Mouse (Mus musculus): Measurements from ENCODE around the gene Sla2. TPM values are rescaled to one million over a fixed set of nuclear protein-coding genes. Genes with fewer than 3 reads are reported as not detected.
"Not testable (repeated sequence)": the region's sequence is repeated elsewhere in the genome, so short reads cannot be mapped to it uniquely, and the experiment has no call there.

Gene Sla2
- total and polyA plus RNA-seq, 3 experiments = 1.1 to 3.8 (median 1.4) TPM

DNA sequence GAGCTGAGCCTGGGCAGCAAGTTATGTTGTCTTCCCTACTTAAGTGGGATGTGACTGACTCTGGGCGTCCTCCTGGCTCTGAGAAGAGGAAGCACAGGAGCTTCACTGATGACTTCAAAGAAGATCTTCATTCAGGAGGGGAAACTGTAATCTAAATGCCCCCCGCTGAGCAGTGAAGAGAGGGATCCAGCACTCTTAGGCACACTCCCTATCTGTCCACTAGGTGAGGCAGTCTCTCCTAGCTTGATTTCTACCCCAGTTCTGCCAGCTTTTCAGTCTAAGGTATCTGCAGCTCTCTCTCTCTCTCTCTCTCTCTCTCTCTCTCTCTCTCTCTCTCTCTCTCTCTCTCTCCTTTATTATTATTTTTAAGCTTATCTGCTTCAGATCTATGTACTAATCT is 16.4 kb upstream of the Sla2 start:
- Histone ChIP-seq H3K27ac (ENCODE audit: insufficient read depth, low read depth) (no peak overlapping the region), H3K79me2 (replicated peaks; ENCODE audit: control insufficient read depth, extremely low read depth, insufficient read depth, poor library complexity, severe bottlenecking) (no peaks in the 10 kb centered on the region), H3K27me3 (replicated peaks) (no peaks in the 10 kb centered on the region), H3K9ac (ENCODE audit: insufficient read depth, low read depth) (no peak overlapping the region), H3K4me1 (ENCODE audit: control insufficient read depth in 1 of 2, insufficient read depth in 2 of 2) (peaks cover 4 to 7% of the 10 kb centered on the region in 2 experiments; a peak in 3 of 4 replicates), H3K4me2 (ENCODE audit: insufficient read depth, low read depth, poor library complexity, severe bottlenecking) (no peak overlapping the region), H3K36me3 (replicated peaks in 1 of 2; ENCODE audit: control insufficient read depth in 1 of 2, insufficient read depth in 1 of 2, low read length in 1 of 2) (no peaks in the 10 kb centered on the region), H3K9me3 (replicated peaks; ENCODE audit: low read length) (no peaks in the 10 kb centered on the region), H3K4me3 (replicated peaks in 1 of 3; ENCODE audit: low read depth in 2 of 3, low read length in 2 of 3, poor library complexity in 1 of 3) (no peak overlapping the region)
- TF ChIP-seq RAD21 (IDR thresholded peaks at IDR 0.05; ENCODE audit: low read depth, low read length) (peak; percentile 51), MAFK (IDR thresholded peaks at IDR 0.05; ENCODE audit: insufficient replicate concordance, low read length) (no peak), SMC3 (IDR thresholded peaks at IDR 0.05; ENCODE audit: low read depth, low read length) (peak; percentile 57), CTCF (conservative IDR thresholded peaks at IDR 0.05 in 1 of 2, IDR thresholded peaks at IDR 0.05 in 1 of 2; ENCODE audit: low read depth in 2 of 2, low read length in 2 of 2) (peak; percentile 7 to 63; a peak in 2 of 4 replicates)
- no peak for DNase-seq (ENCODE audit: extremely low read depth)
- dilution Hi-C loops (cut with MboI; ENCODE audit: extremely low pct_ligation_motif_present, extremely low pct_unique_long_range_greater_than_20kb, low sequenced_read_pairs) = no loop called here
- in situ Hi-C loops (cut with MboI; ENCODE audit: low pct_ligation_motif_present, low pct_unique_long_range_greater_than_20kb, low sequenced_read_pairs) = no loop called here

DNA sequence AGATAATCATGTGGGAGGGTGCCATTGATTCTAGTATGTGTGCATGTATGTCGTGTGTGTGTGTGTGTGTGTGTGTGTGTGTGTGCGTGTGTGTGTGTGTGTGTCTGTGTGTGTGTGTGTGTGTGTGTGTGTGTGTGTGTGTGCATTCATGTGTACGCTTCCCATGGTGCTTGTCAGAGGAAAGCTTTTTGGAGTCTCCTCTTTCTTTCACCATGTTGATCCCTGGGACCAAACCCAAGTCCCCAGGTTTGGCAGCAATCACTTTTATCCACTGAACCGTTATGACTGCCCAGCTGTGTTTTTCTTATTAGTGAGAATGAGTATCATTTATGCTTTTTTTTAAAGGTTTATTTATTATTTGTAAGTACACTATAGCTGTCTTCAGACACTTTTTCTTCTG is 15.4 kb upstream of the Sla2 start:
- H3K36me3 ChIP-seq (replicated peaks in 1 of 2; ENCODE audit: control insufficient read depth in 1 of 2, insufficient read depth in 1 of 2, low read length in 1 of 2); H3K4me2 ChIP-seq (ENCODE audit: insufficient read depth, low read depth, poor library complexity, severe bottlenecking); H3K4me3 ChIP-seq (replicated peaks in 1 of 3; ENCODE audit: low read depth in 2 of 3, low read length in 2 of 3, poor library complexity in 1 of 3); H3K9me3 ChIP-seq (replicated peaks; ENCODE audit: low read length); H3K27ac ChIP-seq (ENCODE audit: insufficient read depth, low read depth); H3K9ac ChIP-seq (ENCODE audit: insufficient read depth, low read depth); H3K79me2 ChIP-seq (replicated peaks; ENCODE audit: control insufficient read depth, extremely low read depth, insufficient read depth, poor library complexity, severe bottlenecking); H3K27me3 ChIP-seq (replicated peaks); in situ Hi-C loops (cut with MboI; ENCODE audit: low pct_ligation_motif_present, low pct_unique_long_range_greater_than_20kb, low sequenced_read_pairs); dilution Hi-C loops (cut with MboI; ENCODE audit: extremely low pct_ligation_motif_present, extremely low pct_unique_long_range_greater_than_20kb, low sequenced_read_pairs); DNase-seq (ENCODE audit: extremely low read depth); H3K4me1 ChIP-seq (ENCODE audit: control insufficient read depth in 1 of 2, insufficient read depth in 2 of 2): not testable (repeated sequence)

GRCm38 (mm10) chr2:156901883-156902282 is 14.9 kb upstream of the Sla2 start:
- in situ Hi-C loops (cut with MboI; ENCODE audit: low pct_ligation_motif_present, low pct_unique_long_range_greater_than_20kb, low sequenced_read_pairs) (no loop called here), dilution Hi-C loops (cut with MboI; ENCODE audit: extremely low pct_ligation_motif_present, extremely low pct_unique_long_range_greater_than_20kb, low sequenced_read_pairs) (no loop called here)
- H3K27ac ChIP-seq (ENCODE audit: insufficient read depth, low read depth) = no peak overlapping the region
- no peak for TF ChIP-seq HCFC1 (IDR thresholded peaks at IDR 0.05; ENCODE audit: low read depth, low read length)
- TF ChIP-seq TCF12 (IDR thresholded peaks at IDR 0.05; ENCODE audit: low read depth, low read length) = no peak
- no peak for TF ChIP-seq MEF2A (IDR thresholded peaks at IDR 0.05; ENCODE audit: borderline replicate concordance, low read depth, low read length)
- no peak for TF ChIP-seq GABPA (IDR thresholded peaks at IDR 0.05; ENCODE audit: insufficient replicate concordance, low read depth, low read length)
- no peak for TF ChIP-seq NELFE (IDR thresholded peaks at IDR 0.05; ENCODE audit: low read depth, low read length)
- no peak for TF ChIP-seq JUND (conservative IDR thresholded peaks at IDR 0.05; ENCODE audit: low read depth, low read length)
- TF ChIP-seq USF2 (conservative IDR thresholded peaks at IDR 0.05; ENCODE audit: low read depth, low read length) = no peak
- no peak for TF ChIP-seq UBTF (IDR thresholded peaks at IDR 0.05; ENCODE audit: low read depth, low read length)
- H3K4me1 ChIP-seq (ENCODE audit: control insufficient read depth in 1 of 2, insufficient read depth in 2 of 2) = no peaks in the 10 kb centered on the region; a peak in 1 of 4 replicates
- no peaks in the 10 kb centered on the region for H3K36me3 ChIP-seq (replicated peaks in 1 of 2; ENCODE audit: control insufficient read depth in 1 of 2, insufficient read depth in 1 of 2, low read length in 1 of 2)
- no peak overlapping the region for H3K4me2 ChIP-seq (ENCODE audit: insufficient read depth, low read depth, poor library complexity, severe bottlenecking)
- no peak for DNase-seq (ENCODE audit: extremely low read depth)
- H3K4me3 ChIP-seq (replicated peaks in 1 of 3; ENCODE audit: low read depth in 2 of 3, low read length in 2 of 3, poor library complexity in 1 of 3) = no peak overlapping the region
- H3K9ac ChIP-seq (ENCODE audit: insufficient read depth, low read depth) = no peak overlapping the region
- no peaks in the 10 kb centered on the region for H3K27me3 ChIP-seq (replicated peaks)
- H3K79me2 ChIP-seq (replicated peaks; ENCODE audit: control insufficient read depth, extremely low read depth, insufficient read depth, poor library complexity, severe bottlenecking) = no peaks in the 10 kb centered on the region
- no peaks in the 10 kb centered on the region for H3K9me3 ChIP-seq (replicated peaks; ENCODE audit: low read length)
